Mouse (Mus musculus): ENCODE measurements around the gene Zfp563.

DNA sequence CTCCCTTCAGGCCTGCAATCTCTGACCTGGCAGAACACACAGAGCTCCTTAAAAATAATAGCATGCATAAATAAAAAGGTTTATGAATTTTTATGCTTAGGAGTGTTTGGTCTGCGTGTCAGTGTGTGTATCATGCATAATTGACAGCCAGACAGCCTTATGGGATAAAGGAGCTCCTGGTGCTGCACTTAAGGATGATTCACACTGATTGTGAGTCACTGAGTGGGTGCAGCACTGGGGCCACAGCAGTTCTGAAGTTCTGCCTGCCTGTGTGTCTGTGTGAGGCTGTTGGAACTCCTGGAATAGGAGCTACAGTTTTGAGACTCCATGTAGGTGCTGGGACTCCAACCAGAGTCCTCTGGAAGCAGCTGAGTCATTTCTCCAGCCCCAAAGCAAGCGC, 37.1 kb downstream of the Zfp563 start:
- TF ChIP-seq POLR2A (IDR thresholded peaks at IDR 0.05; ENCODE audit: low read depth, low read length) (no peak), CTCF (IDR thresholded peaks at IDR 0.05; ENCODE audit: extremely low read depth, insufficient read depth, insufficient read length, insufficient replicate concordance) (no peak)

Measured in spleen, adult 2 months (tissue).